Mouse (Mus musculus) heart, postnatal 4 days (tissue): ENCODE measurements around the gene Rab27a. TPM values are rescaled to one million over a fixed set of nuclear protein-coding genes. Genes with fewer than 3 reads are reported as not detected.
"Not testable (repeated sequence)": the region's sequence is repeated elsewhere in the genome, so short reads cannot be mapped to it uniquely, and the experiment has no call there.

Experiments
- DNase-seq: peaks from one replicate; pipeline ENCODE4 v3.0.0; 2021
- total RNA-seq, 2 experiments: library from RNA; stranded (reverse); gene quantifications; 2 replicates each; pipeline ENCODE4 v1.2.3; 2021

The Rab27a gene
- total RNA-seq, 2 experiments from 2014 or later: 3.4 to 3.7 TPM

GRCm38 (mm10) chr9:73091747-73092146 is 47.1 kb downstream of the Rab27a start:
- DNase-seq: peak; percentile 44

- DNase-seq: no peak
Observed at GRCm38 (mm10) chr9:73094580-73094979, 49.9 kb downstream of the Rab27a start.

- no peak for DNase-seq
Observed at GRCm38 (mm10) chr9:73097898-73098297, 53.2 kb downstream of the Rab27a start.

GRCm38 (mm10) chr9:73101536-73101935 is 56.9 kb downstream of the Rab27a start, which contains the start of gene Khdc3:
Gene Khdc3 (plus strand): TSS chr9:73101836.
- no peak for DNase-seq

- DNase-seq: no peak
Observed at GRCm38 (mm10) chr9:73102181-73102580, 57.5 kb downstream of the Rab27a start, which contains the start of gene Gm20509. Gene Gm20509 (plus strand): TSS chr9:73102470.

GRCm38 (mm10) chr9:73103159-73103879 is 58.7 kb downstream of the Rab27a start:
- peak; percentile 53 for DNase-seq

- DNase-seq: no peak
Observed at GRCm38 (mm10) chr9:73103880-73104198, 59.2 kb downstream of the Rab27a start.

- no peak for DNase-seq
Observed at GRCm38 (mm10) chr9:73105141-73105540, 60.5 kb downstream of the Rab27a start.

- no peak for DNase-seq
Observed at GRCm38 (mm10) chr9:73105771-73106170, 61.1 kb downstream of the Rab27a start.

GRCm38 (mm10) chr9:73112919-73113906 is 68.6 kb downstream of the Rab27a start, which contains the start of gene Rsl24d1:
Gene Rsl24d1 (plus strand): TSS chr9:73113426.
- DNase-seq: peak; percentile 80

- DNase-seq: not testable (repeated sequence)
Observed at GRCm38 (mm10) chr9:73116704-73117103, 72.0 kb downstream of the Rab27a start.

- DNase-seq: no peak
Observed at GRCm38 (mm10) chr9:73118012-73118411, 73.4 kb downstream of the Rab27a start.

- DNase-seq: peak; percentile 35
Observed at GRCm38 (mm10) chr9:73121735-73122134, 77.1 kb downstream of the Rab27a start.

- DNase-seq: no peak
Observed at GRCm38 (mm10) chr9:73125043-73125570, 80.5 kb downstream of the Rab27a start.

- no peak for DNase-seq
Observed at GRCm38 (mm10) chr9:73127457-73127856, 82.8 kb downstream of the Rab27a start.

- DNase-seq: no peak
Observed at GRCm38 (mm10) chr9:73129875-73130274, 85.2 kb downstream of the Rab27a start.

- no peak for DNase-seq
Observed at GRCm38 (mm10) chr9:73130529-73130928, 85.9 kb downstream of the Rab27a start.

- no peak for DNase-seq
Observed at GRCm38 (mm10) chr9:73137341-73137886, 92.8 kb downstream of the Rab27a start.
